Mouse (Mus musculus): ENCODE data around the gene Enox1. TPM values are rescaled to one million over a fixed set of nuclear protein-coding genes. Genes with fewer than 3 reads are reported as not detected.

Gene Enox1
- polyA plus RNA-seq, 1 experiment from 2014 or later: 0.09 TPM

DNA sequence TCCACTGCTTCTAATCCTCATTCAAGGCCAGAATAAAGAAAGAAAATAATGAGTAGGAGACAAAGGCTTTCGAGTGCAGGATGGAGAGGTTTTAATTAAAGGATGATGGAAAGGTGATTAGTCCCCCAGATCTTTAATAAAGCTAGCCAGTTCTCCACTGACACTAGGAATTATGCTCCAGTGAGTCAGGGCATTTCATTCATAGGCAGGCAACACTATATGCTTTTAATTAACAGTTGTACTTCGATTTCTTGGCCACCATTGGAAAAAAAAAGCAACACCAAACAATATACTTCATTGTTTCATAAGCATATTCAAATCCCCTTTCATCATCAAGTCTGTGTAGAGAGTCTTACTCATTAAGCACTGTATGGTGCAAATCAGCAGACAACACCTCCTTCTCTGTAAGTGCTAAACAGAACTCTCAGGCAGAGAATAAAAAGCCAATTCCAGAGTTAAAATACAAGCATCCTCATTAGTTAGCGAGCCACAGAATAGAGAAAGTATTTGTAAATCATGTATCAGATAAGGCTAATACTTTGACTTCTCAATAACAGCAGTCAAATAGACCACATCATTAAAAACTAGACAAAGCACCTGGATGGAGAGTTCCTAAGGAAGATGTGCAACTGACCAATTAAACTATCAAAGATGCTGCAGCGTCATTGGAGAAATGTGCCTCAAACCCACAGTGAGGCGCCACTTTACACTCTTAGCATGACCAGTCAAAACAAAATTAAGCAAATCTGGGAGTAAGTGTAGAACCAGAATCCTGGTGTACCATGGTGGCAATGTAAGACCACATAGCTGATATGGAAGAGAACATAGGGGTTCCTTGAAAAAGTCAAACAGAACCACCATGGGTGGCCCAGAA is 249.9 kb downstream of the Enox1 start:
- Histone ChIP-seq H3K4me2 (ENCODE audit: low read depth, low read length) (no peak overlapping the region), H3K36me3 (replicated peaks; ENCODE audit: insufficient read depth, low read length) (no peaks in the 10 kb centered on the region), H3K9me3 (ENCODE audit: low read length) (no peaks in the 10 kb centered on the region), H3K27me3 (ENCODE audit: insufficient read depth, low read length) (no peaks in the 10 kb centered on the region), H3K4me1 (ENCODE audit: insufficient read depth) (no peaks in the 10 kb centered on the region), H3K9ac (replicated peaks) (no peak overlapping the region), H3K4me3 (ENCODE audit: low read depth, low read length) (no peak overlapping the region), H3K27ac (ENCODE audit: low read depth) (no peak overlapping the region)
- ATAC-seq (no peak), DNase-seq (no peak)
- TF ChIP-seq EP300 (IDR thresholded peaks at IDR 0.05; ENCODE audit: low read depth) (no peak), CTCF (IDR thresholded peaks at IDR 0.05; ENCODE audit: low read depth) (no peak)
- WGBS (ENCODE audit: insufficient replicate concordance): 75% methylated on average over 5 of the region's 5 CpGs

DNA sequence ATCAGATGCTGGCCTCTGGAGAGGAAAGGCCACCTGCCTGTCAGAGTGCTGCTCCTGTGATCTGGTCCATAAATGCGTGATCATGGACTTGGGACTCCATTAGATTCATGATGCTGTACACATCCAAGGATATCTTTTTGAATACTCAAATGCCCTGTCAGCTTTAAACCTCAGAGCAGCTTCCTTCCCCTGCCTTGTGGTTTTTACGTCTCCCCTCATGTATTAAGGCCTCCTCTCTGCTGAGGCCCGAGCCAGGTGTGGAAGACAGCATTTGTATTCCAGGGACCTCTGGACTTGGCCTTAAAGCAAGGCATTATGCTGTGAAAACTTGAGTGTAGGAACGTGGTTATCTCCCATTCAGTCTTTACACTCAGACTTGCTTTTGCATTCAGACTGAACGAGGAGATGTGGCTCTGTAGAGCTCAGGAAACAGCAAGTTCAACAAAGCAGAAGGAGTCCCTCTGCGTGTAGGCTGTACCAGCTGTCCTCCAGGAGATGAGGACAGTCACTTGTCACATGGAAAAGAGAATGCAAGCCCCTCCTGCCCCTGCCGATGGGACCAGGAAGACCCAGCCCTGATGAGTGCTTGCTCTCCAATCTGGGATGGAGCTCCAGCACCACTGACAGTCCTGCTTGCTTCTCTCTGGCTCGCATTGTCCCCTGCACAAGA is 252.8 kb downstream of the Enox1 start:
- TF ChIP-seq CTCF (IDR thresholded peaks at IDR 0.05; ENCODE audit: low read depth): no peak
- TF ChIP-seq EP300 (IDR thresholded peaks at IDR 0.05; ENCODE audit: low read depth): no peak
- no peak for ATAC-seq
- WGBS (ENCODE audit: insufficient replicate concordance): 40% methylated on average over 8 of the region's 8 CpGs

DNA sequence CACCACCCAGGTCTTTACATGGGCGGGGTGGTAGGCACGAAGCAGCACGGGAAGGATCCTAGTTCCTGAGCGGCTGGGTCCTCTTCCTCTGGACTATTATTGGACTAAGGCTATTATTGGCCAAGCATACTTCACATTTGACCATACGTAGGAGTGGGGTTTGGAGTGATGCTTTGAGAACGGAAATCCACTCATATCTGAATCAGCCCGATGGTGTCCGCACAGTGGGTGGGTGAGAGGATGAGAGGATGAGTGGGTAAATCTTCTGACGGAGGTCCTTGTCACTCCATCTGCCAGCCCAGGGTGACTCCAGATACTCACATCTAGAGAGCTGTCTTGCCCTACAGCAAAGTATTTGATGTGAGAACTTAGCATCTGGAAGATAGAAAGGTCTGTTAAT is 253.8 kb downstream of the Enox1 start:
- Histone ChIP-seq H3K4me3 (ENCODE audit: low read depth, low read length) (no peak overlapping the region), H3K4me1 (ENCODE audit: insufficient read depth) (no peaks in the 10 kb centered on the region), H3K36me3 (replicated peaks; ENCODE audit: insufficient read depth, low read length) (no peaks in the 10 kb centered on the region), H3K27ac (ENCODE audit: low read depth) (no peak overlapping the region), H3K4me2 (ENCODE audit: low read depth, low read length) (no peak overlapping the region), H3K9ac (replicated peaks) (no peak overlapping the region), H3K9me3 (ENCODE audit: low read length) (no peaks in the 10 kb centered on the region), H3K27me3 (ENCODE audit: insufficient read depth, low read length) (no peaks in the 10 kb centered on the region)
- ATAC-seq (no peak), DNase-seq (no peak)
- 85% methylated on average over 9 of the region's 9 CpGs for WGBS (ENCODE audit: insufficient replicate concordance)
- TF ChIP-seq CTCF (IDR thresholded peaks at IDR 0.05; ENCODE audit: low read depth): no peak
- no peak for TF ChIP-seq EP300 (IDR thresholded peaks at IDR 0.05; ENCODE audit: low read depth)

More for the DNA sequence above, 252.8 kb downstream of the Enox1 start:
- no peaks in the 10 kb centered on the region for H3K36me3 ChIP-seq (replicated peaks; ENCODE audit: insufficient read depth, low read length)
- H3K9ac ChIP-seq (replicated peaks): no peak overlapping the region
- DNase-seq: no peak
- H3K4me2 ChIP-seq (ENCODE audit: low read depth, low read length): no peak overlapping the region
- no peak overlapping the region for H3K4me3 ChIP-seq (ENCODE audit: low read depth, low read length)
- no peaks in the 10 kb centered on the region for H3K4me1 ChIP-seq (ENCODE audit: insufficient read depth)
- no peaks in the 10 kb centered on the region for H3K27me3 ChIP-seq (ENCODE audit: insufficient read depth, low read length)
- H3K27ac ChIP-seq (ENCODE audit: low read depth): no peak overlapping the region
- no peaks in the 10 kb centered on the region for H3K9me3 ChIP-seq (ENCODE audit: low read length)

DNA sequence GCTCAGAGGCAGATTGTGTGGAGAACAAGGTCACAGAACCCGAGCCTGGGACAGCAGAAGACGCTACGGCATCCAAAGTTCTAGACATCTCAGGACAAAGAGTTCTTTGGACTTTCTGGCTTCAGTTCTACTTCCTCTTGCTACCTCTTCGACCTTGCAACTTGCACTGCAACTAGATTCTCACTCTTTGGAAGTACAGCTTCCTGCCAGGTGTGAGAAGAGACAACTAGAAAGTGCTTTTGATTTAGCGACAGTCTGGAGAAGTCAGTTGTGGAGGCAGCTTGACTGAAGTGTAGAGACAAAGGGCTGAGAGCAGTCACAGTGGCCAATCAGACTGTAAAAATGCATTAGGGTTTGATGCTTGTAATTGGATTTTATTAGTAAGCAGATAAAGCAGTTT is 256.5 kb downstream of the Enox1 start:
- TF ChIP-seq CTCF (IDR thresholded peaks at IDR 0.05; ENCODE audit: low read depth): no peak
- no peak for TF ChIP-seq EP300 (IDR thresholded peaks at IDR 0.05; ENCODE audit: low read depth)
- Histone ChIP-seq H3K4me3 (ENCODE audit: low read depth, low read length) (no peak overlapping the region), H3K9ac (replicated peaks) (no peak overlapping the region), H3K4me2 (ENCODE audit: low read depth, low read length) (no peak overlapping the region), H3K27ac (ENCODE audit: low read depth) (no peak overlapping the region), H3K27me3 (ENCODE audit: insufficient read depth, low read length) (no peaks in the 10 kb centered on the region), H3K4me1 (ENCODE audit: insufficient read depth) (no peaks in the 10 kb centered on the region), H3K36me3 (replicated peaks; ENCODE audit: insufficient read depth, low read length) (no peaks in the 10 kb centered on the region), H3K9me3 (ENCODE audit: low read length) (no peaks in the 10 kb centered on the region)
- DNase-seq: no peak
- 55% methylated on average over 5 of the region's 5 CpGs for WGBS (ENCODE audit: insufficient replicate concordance)
- ATAC-seq: no peak

DNA sequence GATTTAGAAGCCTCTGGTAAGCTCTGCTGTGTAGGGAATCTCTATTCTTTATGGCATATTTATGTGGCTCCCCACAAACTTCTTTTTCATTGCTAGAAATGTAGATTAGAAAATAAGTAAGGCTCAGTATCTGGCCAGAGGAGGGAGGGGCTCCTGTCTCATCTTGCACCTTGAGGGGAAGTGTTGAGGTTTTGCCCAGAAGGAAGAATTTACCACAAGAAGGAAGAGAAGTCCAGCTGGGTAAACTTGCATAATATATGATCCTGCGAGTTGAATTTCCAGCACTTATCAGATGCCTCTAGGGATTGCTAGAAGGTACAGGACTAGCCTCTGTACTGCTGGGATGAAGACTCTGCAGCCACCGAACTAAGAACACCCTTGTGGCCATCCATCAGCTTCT is 259.8 kb downstream of the Enox1 start:
- Histone ChIP-seq H3K4me3 (ENCODE audit: low read depth, low read length) (no peak overlapping the region), H3K9ac (replicated peaks) (no peak overlapping the region), H3K9me3 (ENCODE audit: low read length) (no peaks in the 10 kb centered on the region), H3K4me2 (ENCODE audit: low read depth, low read length) (no peak overlapping the region), H3K27me3 (ENCODE audit: insufficient read depth, low read length) (no peaks in the 10 kb centered on the region), H3K27ac (ENCODE audit: low read depth) (no peak overlapping the region), H3K36me3 (replicated peaks; ENCODE audit: insufficient read depth, low read length) (no peaks in the 10 kb centered on the region), H3K4me1 (ENCODE audit: insufficient read depth) (no peaks in the 10 kb centered on the region)
- DNase-seq (no peak), ATAC-seq (no peak)
- TF ChIP-seq CTCF (IDR thresholded peaks at IDR 0.05; ENCODE audit: low read depth) (no peak), EP300 (IDR thresholded peaks at IDR 0.05; ENCODE audit: low read depth) (no peak)
- 26% methylated on average over 2 of the region's 2 CpGs for WGBS (ENCODE audit: insufficient replicate concordance)

DNA sequence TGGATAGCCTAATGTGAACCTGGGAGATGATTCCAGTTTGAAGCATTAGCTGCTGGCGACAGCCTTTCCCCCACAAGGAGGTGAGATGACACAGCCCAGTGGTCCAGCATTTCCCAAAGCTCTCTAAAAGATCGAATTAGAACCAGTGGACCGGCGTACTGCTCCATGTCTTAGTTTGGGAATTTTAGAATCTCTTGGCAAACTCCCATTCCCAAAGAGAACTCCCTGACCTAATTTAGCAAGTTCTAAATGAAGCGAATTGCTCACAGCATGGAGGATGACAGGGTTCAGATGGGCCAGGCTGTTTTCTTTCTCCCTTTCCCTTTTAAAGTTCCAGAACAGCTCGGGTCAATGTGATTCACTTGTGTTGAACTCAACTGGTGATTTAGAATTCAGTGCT is 264.5 kb downstream of the Enox1 start:
- Histone ChIP-seq H3K9ac (replicated peaks) (no peak overlapping the region), H3K4me2 (ENCODE audit: low read depth, low read length) (no peak overlapping the region), H3K36me3 (replicated peaks; ENCODE audit: insufficient read depth, low read length) (no peaks in the 10 kb centered on the region), H3K4me3 (ENCODE audit: low read depth, low read length) (no peak overlapping the region), H3K27me3 (ENCODE audit: insufficient read depth, low read length) (no peaks in the 10 kb centered on the region), H3K4me1 (ENCODE audit: insufficient read depth) (no peaks in the 10 kb centered on the region), H3K27ac (ENCODE audit: low read depth) (no peak overlapping the region), H3K9me3 (ENCODE audit: low read length) (no peaks in the 10 kb centered on the region)
- 76% methylated on average over 6 of the region's 6 CpGs for whole genome bisulfite sequencing (ENCODE audit: insufficient replicate concordance)
- DNase-seq (no peak), ATAC-seq (no peak)
- no peak for TF ChIP-seq EP300 (IDR thresholded peaks at IDR 0.05; ENCODE audit: low read depth)
